Mouse (Mus musculus): ENCODE measurements around the gene Fhod1.

The Fhod1 gene

GRCm38 (mm10) chr8:105347428-105348221 is at the start of gene Fhod1:
Fhod1 (minus strand) TSS chr8:105347953.
- peak; percentile 89 for DNase-seq

DNA sequence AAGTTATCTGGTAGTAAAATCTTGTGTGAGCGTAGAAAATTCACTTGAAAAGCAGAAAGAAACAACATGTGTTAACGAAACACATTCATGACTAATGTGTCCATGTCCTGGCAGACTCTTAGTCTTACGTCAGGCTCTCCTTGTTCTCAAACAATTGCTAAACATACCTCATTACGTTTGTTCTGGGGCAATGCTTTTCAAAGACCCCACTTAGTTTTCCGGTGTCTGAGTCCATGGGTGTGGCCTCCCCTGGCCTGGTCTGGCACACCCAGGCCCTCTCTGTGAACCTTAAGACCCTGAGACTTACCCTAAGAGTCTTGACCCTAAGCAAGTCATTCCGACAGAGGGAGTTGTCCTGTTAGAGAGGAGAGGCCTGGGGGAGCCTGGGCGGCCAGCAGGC is 46.2 kb upstream of the Fhod1 start:
- no peak for DNase-seq

GRCm38 (mm10) chr8:105393089-105393787 is 45.5 kb upstream of the Fhod1 start:
- DNase-seq = no peak

GRCm38 (mm10) chr8:105389096-105389495 is 41.3 kb upstream of the Fhod1 start:
- no peak for DNase-seq

DNA sequence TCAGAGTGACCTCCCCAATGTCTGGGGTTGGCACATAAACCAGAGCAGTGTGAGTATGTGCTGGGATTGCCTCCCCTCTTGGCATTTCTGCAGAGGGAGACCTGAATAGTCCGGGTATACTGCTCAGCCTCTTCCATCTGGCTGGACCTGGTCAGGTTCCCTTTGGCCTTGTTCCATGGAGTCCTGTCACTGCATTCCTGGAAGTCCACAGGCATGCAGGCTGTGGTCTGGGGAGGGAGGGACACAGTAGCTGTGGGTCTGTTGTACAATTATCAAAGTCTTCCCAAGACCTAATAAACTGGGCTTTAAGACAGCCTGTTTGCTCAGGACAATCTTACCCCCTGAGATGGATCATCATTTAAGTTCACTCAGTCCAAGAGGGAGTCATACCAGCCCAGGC is 39.4 kb upstream of the Fhod1 start:
- DNase-seq = no peak

DNA sequence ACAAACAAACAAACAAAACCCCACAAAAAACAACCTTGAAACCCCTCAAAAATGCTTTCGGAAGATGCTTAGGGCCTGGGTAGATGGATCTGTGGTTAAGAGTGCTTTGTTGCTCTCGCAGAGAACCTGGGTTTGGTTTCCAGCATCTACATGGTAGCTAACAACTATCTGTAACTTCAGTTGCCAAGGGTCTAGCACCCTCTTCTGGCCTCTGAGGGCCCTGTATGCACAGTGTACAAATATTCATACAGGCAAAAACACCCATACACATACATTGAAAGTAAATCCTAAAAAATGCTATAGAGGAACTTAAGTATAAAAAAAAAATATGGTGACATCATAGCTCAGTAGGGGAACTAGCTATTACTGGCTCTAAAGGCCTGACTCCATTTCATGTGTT is 36.3 kb upstream of the Fhod1 start:
- DNase-seq = no peak

DNA sequence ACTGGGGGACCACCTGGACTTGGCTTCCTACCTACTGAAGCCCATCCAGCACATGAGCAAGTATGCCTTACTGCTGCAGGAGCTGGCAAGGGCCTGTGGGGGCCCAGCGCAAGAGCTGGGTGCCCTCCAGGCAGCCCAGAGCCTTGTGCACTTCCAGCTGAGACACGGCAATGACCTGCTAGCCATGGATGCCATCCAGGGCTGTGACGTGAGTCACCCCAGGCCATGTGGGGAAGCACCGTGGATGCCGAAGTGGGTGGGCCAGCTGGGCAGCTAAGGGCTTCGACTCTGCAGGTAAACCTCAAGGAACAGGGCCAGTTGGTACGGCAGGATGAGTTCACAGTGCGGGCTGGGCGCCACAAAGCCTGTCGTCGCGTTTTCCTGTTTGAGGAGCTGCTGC is 32.6 kb upstream of the Fhod1 start:
- no peak for DNase-seq

DNA sequence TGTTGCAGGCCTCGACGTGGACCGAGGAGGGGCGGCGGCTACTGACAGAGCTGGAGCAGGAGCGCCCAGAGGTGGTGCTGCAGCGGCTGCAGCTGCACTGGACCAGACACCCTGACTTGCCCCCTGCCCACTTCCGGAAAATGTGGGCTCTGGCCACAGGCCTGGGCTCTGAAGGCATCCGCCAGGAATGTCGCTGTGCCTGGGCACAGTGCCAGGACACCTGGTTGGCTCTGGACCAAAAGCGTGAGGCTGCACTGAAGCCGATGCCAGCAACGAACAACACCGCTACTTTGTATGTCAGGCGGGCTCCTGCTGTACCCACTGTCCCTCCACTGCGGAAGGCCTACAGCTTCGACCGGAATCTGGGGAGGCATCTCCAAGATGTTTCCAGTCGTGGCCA is 30.9 kb upstream of the Fhod1 start:
- no peak for DNase-seq

DNA sequence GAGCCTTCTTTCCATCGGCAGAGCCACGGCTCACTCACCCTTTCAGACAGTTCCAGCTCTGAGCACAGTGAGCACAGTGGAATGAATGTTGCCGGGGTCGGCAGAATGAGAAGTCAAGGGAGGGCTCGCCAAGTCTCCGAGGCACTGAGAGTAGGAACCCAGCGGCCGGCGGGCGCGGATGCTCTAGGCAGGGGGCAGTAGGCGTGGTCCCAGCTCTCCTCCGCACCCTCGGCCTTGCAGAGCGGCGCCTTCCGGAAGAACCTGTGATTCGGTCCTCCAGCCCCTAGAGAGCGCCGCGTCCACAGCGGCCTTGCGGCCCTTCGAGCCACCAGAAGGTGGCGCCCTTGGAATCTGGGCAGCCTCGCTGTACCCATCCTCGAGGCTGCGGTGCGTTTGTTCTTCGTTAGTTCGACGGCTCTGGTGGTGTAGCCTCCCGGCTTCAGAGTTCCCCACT is 26.8 kb upstream of the Fhod1 start:
- DNase-seq = peak; percentile 11

- no peak for DNase-seq
These were observed 25.3 kb upstream of the Fhod1 start, which contains the start of gene Plekhg4 for GRCm38 (mm10) chr8:105373032-105373431. Plekhg4 (plus strand) TSS chr8:105373274.

DNA sequence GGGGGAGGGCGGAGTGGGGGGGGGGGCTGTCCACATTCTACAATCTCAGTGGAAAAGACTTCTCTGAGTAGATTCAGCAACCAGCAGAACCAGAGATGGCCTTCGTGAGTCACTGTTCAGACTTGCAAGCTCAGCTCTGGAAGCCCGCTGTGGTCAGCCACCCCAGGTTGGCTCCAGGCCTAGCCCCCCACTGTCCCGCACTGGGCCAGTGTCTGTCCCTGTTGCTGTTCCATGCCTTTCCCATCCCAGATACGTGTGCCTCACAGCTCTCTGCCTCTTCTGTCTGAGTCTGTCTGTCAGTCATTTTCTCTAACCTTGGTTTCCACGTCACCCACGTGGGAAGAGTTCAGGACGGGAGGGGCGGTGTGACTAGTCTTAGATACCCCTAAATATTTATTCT is 24.7 kb upstream of the Fhod1 start:
- no peak for DNase-seq

DNA sequence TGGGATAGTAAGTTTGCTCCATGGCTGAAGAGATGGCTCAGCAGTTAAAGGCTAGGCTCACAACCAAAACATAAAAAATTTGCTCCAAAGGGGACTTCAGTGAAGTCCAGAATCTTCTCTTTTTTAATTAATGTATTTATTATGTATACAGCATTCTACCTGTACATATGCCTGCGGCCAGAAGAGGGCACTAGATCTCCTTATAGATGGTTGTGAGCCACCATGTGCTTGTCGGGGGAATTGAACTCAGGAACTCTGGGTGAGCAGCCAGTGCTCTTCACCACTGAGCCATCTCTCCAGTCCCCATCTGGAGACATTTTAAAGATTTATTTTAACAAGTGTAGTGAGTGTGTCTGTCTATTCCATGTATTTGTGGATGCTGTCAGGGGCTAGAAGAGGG is 19.4 kb upstream of the Fhod1 start:
- DNase-seq = peak; percentile 29

DNA sequence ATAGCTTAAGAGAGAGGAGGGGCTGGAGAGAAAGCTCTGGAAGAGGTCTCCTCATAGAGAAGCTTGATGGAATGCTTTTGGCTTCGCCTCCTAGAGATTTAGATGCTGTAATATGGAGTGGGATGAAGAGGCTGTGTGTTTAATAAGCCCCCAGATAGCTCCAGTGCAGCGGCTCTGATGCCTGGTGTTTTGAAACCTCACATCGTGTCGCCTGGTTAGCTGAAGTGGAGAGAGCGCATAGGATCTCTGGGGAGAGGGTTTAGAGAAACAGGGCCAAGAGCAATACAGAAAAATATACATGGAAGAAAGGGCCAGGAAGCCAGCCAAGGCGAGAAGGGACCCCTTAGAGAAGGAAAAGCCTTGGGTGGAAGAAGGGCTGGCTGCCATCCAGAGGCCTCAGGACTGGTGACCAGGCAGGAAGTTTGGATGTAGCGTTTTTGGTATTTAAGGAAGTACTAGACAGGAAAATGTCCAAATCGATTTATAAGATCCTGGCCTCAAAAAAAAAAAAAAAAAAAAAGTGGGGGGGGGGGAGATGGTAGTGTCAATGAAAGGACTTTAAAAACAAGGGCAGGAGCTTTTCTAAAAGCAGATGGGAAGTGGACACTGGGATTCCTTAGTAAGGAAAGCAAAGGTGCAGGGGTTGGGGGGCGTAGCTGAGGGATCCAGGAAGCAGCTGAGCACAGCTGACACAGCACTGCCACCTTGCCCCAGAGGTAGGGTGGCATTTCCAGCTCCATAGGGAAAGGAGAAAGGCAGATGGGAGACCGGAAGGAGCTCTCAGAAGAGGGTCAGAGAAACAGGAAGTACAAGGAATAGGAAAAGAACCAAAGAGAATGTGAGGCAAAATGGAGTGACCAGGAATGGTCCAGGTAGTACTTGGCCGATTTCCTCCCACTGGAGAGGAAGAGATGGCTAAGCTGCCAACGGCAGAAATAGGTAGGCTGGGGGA is 14.3 kb upstream of the Fhod1 start:
- no peak for DNase-seq

DNA sequence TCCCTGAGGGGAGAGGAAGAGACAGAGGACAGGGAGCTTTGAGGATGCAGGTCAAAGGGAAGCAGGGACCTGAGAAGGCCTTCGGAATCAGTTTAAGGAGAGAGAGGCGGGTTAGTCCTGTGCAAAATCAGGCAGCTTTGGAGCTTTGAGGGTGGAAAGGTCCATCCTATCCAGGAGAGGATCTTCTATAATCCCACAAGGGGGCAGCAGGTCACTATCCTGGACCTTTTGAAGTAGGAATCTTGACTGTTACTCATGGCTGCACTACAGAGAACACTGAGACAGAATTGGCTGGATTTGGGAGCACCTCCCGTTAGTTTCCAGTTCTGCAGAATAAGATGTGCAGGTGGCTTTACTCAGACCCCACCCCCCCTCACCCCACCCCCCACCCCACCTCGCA is 11.9 kb upstream of the Fhod1 start:
- DNase-seq = no peak

GRCm38 (mm10) chr8:105359208-105359607 is 11.5 kb upstream of the Fhod1 start:
- DNase-seq = no peak

GRCm38 (mm10) chr8:105356681-105357080 is 8.9 kb upstream of the Fhod1 start:
- DNase-seq = no peak

DNA sequence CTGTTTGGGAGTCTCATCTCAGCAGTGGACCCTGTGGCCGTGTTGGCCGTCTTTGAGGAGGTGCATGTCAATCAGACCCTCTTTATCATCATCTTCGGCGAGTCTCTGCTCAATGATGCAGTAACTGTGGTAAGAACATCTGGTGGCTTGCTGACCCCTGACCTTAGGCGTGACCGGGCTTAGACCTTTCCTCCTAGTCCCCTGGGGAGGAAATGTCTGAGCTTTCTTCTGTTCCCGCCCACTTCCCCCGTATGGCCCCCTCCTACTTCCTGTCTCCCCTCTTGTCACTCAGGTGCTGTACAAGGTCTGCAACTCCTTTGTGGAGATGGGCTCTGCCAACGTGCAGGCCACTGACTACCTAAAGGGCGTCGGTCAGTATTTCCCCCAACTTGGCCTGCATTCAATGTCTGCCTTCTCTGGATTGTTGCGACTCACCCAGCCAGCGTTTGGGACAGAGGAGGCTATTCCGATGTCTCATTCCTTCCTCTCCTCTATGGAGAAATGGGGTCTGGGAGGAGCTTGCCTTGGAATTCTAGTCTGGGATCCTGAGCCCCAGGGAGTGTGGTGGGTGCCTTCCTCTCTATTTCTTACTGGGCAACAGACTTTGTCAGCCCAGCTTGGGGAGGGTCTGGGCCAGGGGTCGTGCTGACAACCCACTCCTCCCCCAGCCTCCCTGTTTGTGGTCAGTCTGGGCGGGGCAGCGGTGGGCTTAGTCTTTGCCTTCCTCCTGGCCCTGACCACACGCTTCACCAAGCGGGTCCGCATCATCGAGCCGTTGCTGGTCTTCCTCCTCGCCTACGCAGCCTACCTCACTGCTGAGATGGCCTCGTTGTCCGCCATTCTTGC is 7.6 kb upstream of the Fhod1 start:
- peak; percentile 65 for DNase-seq

DNA sequence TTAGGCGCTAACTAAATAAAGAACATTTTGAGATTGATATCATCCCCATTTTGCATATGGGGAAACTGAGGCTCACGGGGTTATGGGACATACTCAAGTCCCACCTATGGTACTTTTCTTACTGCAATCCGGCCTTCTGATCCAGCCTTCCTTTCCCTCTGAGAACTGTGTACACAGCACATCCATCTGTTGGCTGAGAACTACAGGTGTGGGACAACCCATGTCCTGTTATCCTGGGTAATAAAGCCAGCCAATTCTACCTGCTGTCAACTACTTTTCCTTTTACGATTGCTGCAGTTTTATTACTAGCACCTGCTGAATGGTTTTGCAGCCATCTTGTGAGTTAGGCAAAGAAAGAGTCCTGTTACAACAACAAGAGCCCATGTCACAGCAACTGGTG is 6.8 kb upstream of the Fhod1 start:
- DNase-seq = no peak

DNA sequence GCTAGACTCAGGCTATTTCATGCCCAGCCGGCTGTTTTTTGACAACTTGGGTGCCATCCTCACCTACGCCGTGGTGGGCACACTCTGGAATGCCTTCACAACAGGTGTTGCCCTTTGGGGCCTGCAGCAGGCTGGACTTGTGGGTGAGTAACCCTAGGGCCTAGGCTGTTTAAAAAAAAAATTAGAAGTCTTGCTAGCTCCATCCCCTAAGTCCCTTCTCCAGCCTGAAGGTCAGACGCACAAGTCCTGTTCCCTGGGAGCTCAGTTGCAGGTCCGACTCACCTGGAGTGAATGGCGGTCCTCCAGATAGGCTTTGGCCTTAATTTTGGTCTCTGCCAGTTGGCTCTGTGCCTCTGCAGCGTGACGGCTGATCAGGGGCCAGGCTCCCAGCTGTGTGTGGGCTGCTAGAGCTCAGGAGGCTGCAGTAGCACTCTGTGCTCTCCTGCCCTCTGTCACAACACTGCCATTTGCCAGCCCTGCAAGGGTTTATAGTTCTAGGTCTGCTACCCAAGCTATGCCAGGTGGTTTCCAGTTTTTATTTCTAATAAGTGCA is 5.9 kb upstream of the Fhod1 start:
- DNase-seq = no peak

- DNase-seq = no peak
These were observed 2.4 kb upstream of the Fhod1 start for GRCm38 (mm10) chr8:105350186-105350585.

DNA sequence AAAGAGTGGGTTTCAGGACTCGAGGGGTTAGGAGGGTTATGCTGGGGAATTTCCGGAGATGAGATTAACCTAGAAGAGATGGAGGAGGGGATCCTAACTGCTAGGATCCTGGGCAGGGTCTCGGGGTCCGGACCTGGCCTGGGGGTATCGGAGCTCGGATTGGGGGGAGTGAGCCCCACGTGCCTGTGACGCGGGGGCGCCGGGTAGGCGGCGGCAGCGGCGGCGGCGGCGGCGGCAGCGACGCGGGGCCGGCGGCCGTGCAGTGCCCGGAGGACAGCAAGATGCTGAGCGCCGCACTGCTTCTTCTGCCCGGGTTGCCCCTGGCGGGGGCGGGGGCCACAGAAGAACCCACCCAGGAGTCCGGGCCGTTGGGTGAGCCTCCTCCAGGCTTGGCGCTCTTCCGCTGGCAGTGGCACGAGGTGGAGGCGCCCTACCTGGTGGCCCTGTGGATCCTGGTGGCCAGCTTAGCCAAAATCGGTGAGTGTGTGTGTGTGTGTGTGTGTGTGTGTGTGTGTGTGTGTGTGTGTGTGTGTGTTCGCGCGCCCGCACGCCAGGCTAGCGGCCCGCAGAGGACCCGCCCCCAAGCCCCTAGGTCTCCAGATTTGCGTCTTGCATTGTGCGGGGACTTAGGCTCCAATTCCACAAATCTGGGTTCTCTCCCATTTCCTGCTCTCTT is 1.5 kb upstream of the Fhod1 start:
- DNase-seq = peak; percentile 30
